Mouse (Mus musculus) brain, embryonic 14.5 days (tissue): ENCODE results near the gene Porcn. TPM values are rescaled to one million over a fixed set of nuclear protein-coding genes. Genes with fewer than 3 reads are reported as not detected.
A peak's percentile ranks its signal among the peaks of the same experiment; 100 is the strongest.

Experiments used
- DNase-seq: peaks from one replicate; pipeline ENCODE4 v3.0.0-alpha.2; 2011; ENCODE audit warnings: low read depth
- CTCF ChIP-seq: fragments of 200-500 bp; IDR thresholded peaks from 2 replicates; pipeline ENCODE4 v1.5.1; 2012; ENCODE audit warnings: inconsistent platforms, mild to moderate bottlenecking, moderate library complexity, borderline replicate concordance; ENCODE audit not compliant: insufficient read depth, insufficient read length; ENCODE audit errors: extremely low read depth
- POLR2A ChIP-seq: fragments of 200-500 bp; IDR thresholded peaks from 2 replicates; pipeline ENCODE4 v1.6.1; 2012; ENCODE audit warnings: mild to moderate bottlenecking, inconsistent platforms, borderline replicate concordance; ENCODE audit not compliant: poor library complexity, insufficient read depth, insufficient read length, severe bottlenecking; ENCODE audit errors: extremely low read depth
- polyA plus RNA-seq: library from polyadenylated mRNA; depleted of rRNA; stranded (reverse); fragments of >200 nt; gene quantifications from 2 replicates; pipeline ENCODE4 v1.2.3, GENCODE M21; 2012

Gene Porcn
- polyA plus RNA-seq, 1 experiment = 101 TPM

- TF ChIP-seq POLR2A (peak; percentile 22; the same call in 1 of the 2 replicates), CTCF (no peak)
- DNase-seq = peak; percentile 93
These were observed 13.5 kb downstream of the Porcn start for GRCm38 (mm10) chrX:8192640-8193418.

- TF ChIP-seq POLR2A (no peak), CTCF (no peak)
- DNase-seq = no peak
These were observed 14.1 kb downstream of the Porcn start for GRCm38 (mm10) chrX:8192126-8192639.

GRCm38 (mm10) chrX:8182871-8183540 is 23.3 kb downstream of the Porcn start:
- no peak for DNase-seq
- no peak for TF ChIP-seq CTCF
- TF ChIP-seq POLR2A = no peak

- TF ChIP-seq CTCF (no peak), POLR2A (no peak)
- no peak for DNase-seq
These were observed 26.7 kb downstream of the Porcn start for GRCm38 (mm10) chrX:8179646-8180045.

- TF ChIP-seq POLR2A (no peak), CTCF (no peak)
- no peak for DNase-seq
These were observed 27.5 kb downstream of the Porcn start for GRCm38 (mm10) chrX:8178871-8179270.

- peak; percentile 94 for DNase-seq
- no peak for TF ChIP-seq CTCF
- TF ChIP-seq POLR2A = peak; percentile 42; the same call in 1 of the 2 replicates
These were observed 30.6 kb downstream of the Porcn start, which contains the start of gene Tbc1d25 for GRCm38 (mm10) chrX:8175504-8176385. Gene Tbc1d25 (minus strand): TSS chrX:8176181.

- DNase-seq = no peak
- TF ChIP-seq CTCF = no peak
- TF ChIP-seq POLR2A = no peak
These were observed 31.2 kb downstream of the Porcn start for GRCm38 (mm10) chrX:8175169-8175503.

- no peak for DNase-seq
- TF ChIP-seq POLR2A (no peak), CTCF (no peak)
These were observed 38.3 kb downstream of the Porcn start for GRCm38 (mm10) chrX:8167716-8168647.

GRCm38 (mm10) chrX:8164471-8164870 is 41.9 kb downstream of the Porcn start:
- no peak for TF ChIP-seq POLR2A
- no peak for DNase-seq

- TF ChIP-seq CTCF (no peak), POLR2A (no peak)
- no peak for DNase-seq
These were observed 43.2 kb downstream of the Porcn start for GRCm38 (mm10) chrX:8163076-8163475.
